Mouse (Mus musculus) kidney, postnatal 25 days (tissue): ENCODE results near the gene Fbxw8.

Experiments used
- DNase-seq, 2 experiments: peaks; one replicate each; pipeline ENCODE4 v3.0.0; 2021; ENCODE audit warnings: mixed read lengths in 2 of 2

Gene Fbxw8

GRCm38 (mm10) chr5:118039241-118039668 lies 116.0 kb downstream of the Fbxw8 start:
- no peak for DNase-seq

GRCm38 (mm10) chr5:118037798-118038484 lies 117.3 kb downstream of the Fbxw8 start:
- peak; percentile 37 to 69 for DNase-seq

- DNase-seq, result no peak
Observed at GRCm38 (mm10) chr5:118036888-118037797, 118.1 kb downstream of the Fbxw8 start.

- no peak for DNase-seq
Observed at GRCm38 (mm10) chr5:118035786-118036185, 119.5 kb downstream of the Fbxw8 start.

GRCm38 (mm10) chr5:118034632-118035031 lies 120.6 kb downstream of the Fbxw8 start:
- DNase-seq, result no peak

- DNase-seq, result no peak
Observed at GRCm38 (mm10) chr5:118033740-118034139, 121.5 kb downstream of the Fbxw8 start.

- no peak for DNase-seq
Observed at GRCm38 (mm10) chr5:118033328-118033727, 121.9 kb downstream of the Fbxw8 start.

GRCm38 (mm10) chr5:118031508-118031907 lies 123.8 kb downstream of the Fbxw8 start:
- no peak for DNase-seq

GRCm38 (mm10) chr5:118031059-118031458 lies 124.2 kb downstream of the Fbxw8 start:
- no peak for DNase-seq

GRCm38 (mm10) chr5:118030022-118030675 lies 125.1 kb downstream of the Fbxw8 start:
- no peak for DNase-seq

GRCm38 (mm10) chr5:118029420-118029819 lies 125.8 kb downstream of the Fbxw8 start:
- DNase-seq, result no peak

- no peak for DNase-seq
Observed at GRCm38 (mm10) chr5:118029035-118029408, 126.2 kb downstream of the Fbxw8 start.

- peak in 1 of 2 experiments; percentile 70 for DNase-seq
Observed at GRCm38 (mm10) chr5:118028191-118029034, 126.9 kb downstream of the Fbxw8 start.

- no peak for DNase-seq
Observed at GRCm38 (mm10) chr5:118027698-118028190, 127.5 kb downstream of the Fbxw8 start, which contains the start of gene Tesc. Tesc (plus strand) TSS chr5:118027743.

- no peak for DNase-seq
Observed at GRCm38 (mm10) chr5:118027101-118027697, 128.1 kb downstream of the Fbxw8 start.

- no peak for DNase-seq
Observed at GRCm38 (mm10) chr5:118026343-118026742, 128.9 kb downstream of the Fbxw8 start.

GRCm38 (mm10) chr5:118025880-118026279 lies 129.4 kb downstream of the Fbxw8 start:
- DNase-seq, result no peak

- DNase-seq, result no peak
Observed at GRCm38 (mm10) chr5:118023053-118023452, 132.2 kb downstream of the Fbxw8 start.

- peak; percentile 33 to 60 for DNase-seq
Observed at GRCm38 (mm10) chr5:118019905-118020304, 135.4 kb downstream of the Fbxw8 start.

- no peak for DNase-seq
Observed at GRCm38 (mm10) chr5:118017527-118017926, 137.7 kb downstream of the Fbxw8 start.

- DNase-seq, result no peak
Observed at GRCm38 (mm10) chr5:118015669-118016068, 139.6 kb downstream of the Fbxw8 start.

- DNase-seq, result peak; percentile 88 to 93
Observed at GRCm38 (mm10) chr5:118015028-118015427, 140.2 kb downstream of the Fbxw8 start.
